Mouse (Mus musculus) ES-Bruce4 (cell line): ENCODE results near the gene Smoc2.

Experiments used
- CTCF ChIP-seq: IDR thresholded peaks from one replicate; pipeline ENCODE4 v1.8.1; 2011; ENCODE audit warnings: low read depth, low read length
- EP300 ChIP-seq: IDR thresholded peaks from 2 replicates; pipeline ENCODE4 v1.6.1; 2011; ENCODE audit warnings: low read depth, low read length; ENCODE audit not compliant: insufficient read depth
- POLR2A ChIP-seq: IDR thresholded peaks from one replicate; pipeline ENCODE4 v1.8.1; 2011; ENCODE audit warnings: low read length; ENCODE audit not compliant: insufficient read depth

- TF ChIP-seq CTCF (no peak), POLR2A (no peak), EP300 (no peak)
Observed at GRCm38 (mm10) chr17:14339932-14340557, 60.7 kb downstream of the Smoc2 start.
